In the genomic region with DNA sequence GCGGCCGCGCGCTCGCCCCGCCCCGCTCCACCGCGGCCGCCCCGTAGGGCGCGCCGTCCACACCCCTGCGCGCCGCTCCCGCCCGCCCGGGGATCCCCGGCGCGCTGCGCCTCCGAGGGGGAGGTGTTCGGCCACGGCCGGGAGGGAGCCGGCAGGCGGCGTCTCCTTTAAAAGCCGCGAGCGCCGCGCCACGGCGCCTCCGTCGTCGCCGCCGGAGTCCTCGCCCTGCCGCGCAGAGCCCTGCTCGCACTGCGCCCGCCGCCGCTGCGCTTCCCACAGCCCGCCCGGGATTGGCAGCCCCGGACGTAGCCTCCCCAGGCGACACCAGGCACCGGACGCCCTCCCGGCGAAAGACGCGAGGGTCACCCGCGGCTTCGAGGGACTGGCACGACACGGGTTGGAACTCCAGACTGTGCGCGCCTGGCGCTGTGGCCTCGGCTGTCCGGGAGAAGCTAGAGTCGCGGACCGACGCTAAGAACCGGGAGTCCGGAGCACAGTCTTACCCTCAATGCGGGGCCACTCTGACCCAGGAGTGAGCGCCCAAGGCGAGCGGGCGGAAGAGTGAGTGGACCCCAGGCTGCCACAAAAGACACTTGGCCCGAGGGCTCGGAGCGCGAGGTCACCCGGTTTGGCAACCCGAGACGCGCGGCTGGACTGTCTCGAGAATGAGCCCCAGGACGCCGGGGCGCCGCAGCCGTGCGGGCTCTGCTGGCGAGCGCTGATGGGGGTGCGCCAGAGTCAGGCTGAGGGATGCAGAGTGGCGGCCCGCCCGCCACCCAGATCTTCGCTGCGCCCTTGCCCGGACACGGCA, we compare ENCODE assay signal across 8 mouse cellular contexts. TPM values are rescaled to one million over a fixed set of nuclear protein-coding genes. Genes with fewer than 3 reads are reported as not detected.
DNase-seq lines count a peak whose midpoint lies in the region; ATAC-seq lines count a peak whose summit lies in the region.

Bmp2 (plus strand) TSS at position 129 of the 811 bp plus-strand sequence.

- peak within 1 kb of the TSS; percentile 56 for H3K27ac ChIP-seq in intestine, embryonic 15.5 days
- H3K27ac ChIP-seq in limb, embryonic 10.5 days: peak within 1 kb of the TSS; percentile 81

- peaks cover 11% of the 10 kb centered on the region; the same call in 1 of the 2 replicates for H3K4me1 ChIP-seq in intestine, embryonic 15.5 days (replicated peaks)
- peaks cover 39% of the 10 kb centered on the region for H3K4me1 ChIP-seq in limb, embryonic 10.5 days

- peaks cover 5% of the 10 kb centered on the region; the same call in 1 of the 2 replicates for H3K27me3 ChIP-seq in intestine, embryonic 15.5 days (replicated peaks)
- peaks cover 72% of the 10 kb centered on the region for H3K27me3 ChIP-seq in limb, embryonic 10.5 days (ENCODE audit: low read depth, poor library complexity, severe bottlenecking)

- H3K4me2 ChIP-seq in intestine, embryonic 15.5 days (replicated peaks): peak within 1 kb of the TSS; percentile 97

- DNase-seq in adrenal gland, adult 2 months: peak; percentile 93
- DNase-seq in embryo, embryonic 11 days: peak; percentile 80
- DNase-seq in limb, embryonic 10.5 days (ENCODE audit: low spot score): peak; percentile 76
- peak; percentile 66 for DNase-seq in right cerebral cortex, postnatal 4 days

- under 1% methylated on average over 77 of the region's 110 CpGs for WGBS in intestine, embryonic 15.5 days
- WGBS in limb, embryonic 10.5 days: under 1% methylated on average over 109 of the region's 110 CpGs

- peak within 1 kb of the TSS; percentile 71 for H3K4me3 ChIP-seq in intestine, embryonic 15.5 days (replicated peaks)
- peak within 1 kb of the TSS; percentile 62 for H3K4me3 ChIP-seq in limb, embryonic 10.5 days

- peak; percentile 20 for ATAC-seq in granulocyte monocyte progenitor cell, adult 5-6 weeks (replicated peaks; ENCODE audit: poor library complexity, severe bottlenecking)
- ATAC-seq in intestine, embryonic 15.5 days: peak; percentile 83
- ATAC-seq in megakaryocyte progenitor cell, adult 5-6 weeks (replicated peaks; ENCODE audit: poor library complexity): peak; percentile 16
- no peak for ATAC-seq in erythroid progenitor cell, adult 5-6 weeks (replicated peaks; ENCODE audit: low FRiP score, poor library complexity, severe bottlenecking)

- no peaks in the 10 kb centered on the region for H3K9me3 ChIP-seq in intestine, embryonic 15.5 days
- no peaks in the 10 kb centered on the region for H3K9me3 ChIP-seq in limb, embryonic 10.5 days (replicated peaks)

- peak within 1 kb of the TSS; percentile 74 for H3K9ac ChIP-seq in intestine, embryonic 15.5 days

- no peaks in the 10 kb centered on the region for H3K36me3 ChIP-seq in intestine, embryonic 15.5 days
- no peaks in the 10 kb centered on the region for H3K36me3 ChIP-seq in limb, embryonic 10.5 days

RNA-seq across cellular contexts. Expression of gene Bmp2, which starts in this region (rescaled TPM):
- total RNA-seq in adrenal gland, adult 2 months (2021): 10 to 100 TPM; 13.9 to 14.7 TPM
- polyA plus RNA-seq in adrenal gland, adult 2 months (2012; rRNA removed): 15.6 and 21.5 TPM in 2 replicates
- not detected in 2 replicates for total RNA-seq in granulocyte monocyte progenitor cell, adult 5-6 weeks (2014; fragmentation: Nextera tagmentation)
- not detected in 2 replicates for total RNA-seq in granulocyte monocyte progenitor cell, adult 5-6 weeks (2017)
- 13.8 and 16.5 TPM in 2 replicates for polyA plus RNA-seq in intestine, embryonic 15.5 days (2015; fragmentation: Nextera tagmentation; extraction: Ambion mirVana)
- 4.0 and 7.9 TPM in 2 replicates for polyA plus RNA-seq in limb, embryonic 10.5 days (2016; fragmentation: Nextera tagmentation; extraction: Ambion mirVana)
- not detected in 2 replicates for total RNA-seq in megakaryocyte progenitor cell, adult 5-6 weeks (2015)
- 0.14 TPM in 1 of 2 replicates, not detected in the other for total RNA-seq in megakaryocyte progenitor cell, adult 5-6 weeks (2017)
- total RNA-seq in erythroid progenitor cell, adult 5-6 weeks (2015; ENCODE audit: low replicate concordance): not detected in 2 replicates
- not detected in 2 replicates for total RNA-seq in erythroid progenitor cell, adult 5-6 weeks (2017; ENCODE audit: low replicate concordance)

Comparison
In these comparisons a context has a peak if more than half of its experiments do, and no peak if none do; other contexts are left out.
1. RNA of gene Bmp2 (total RNA-seq): 13.9 to 14.7 TPM in adrenal gland, adult 2 months; not detected in granulocyte monocyte progenitor cell, adult 5-6 weeks, 0.14 TPM in megakaryocyte progenitor cell, adult 5-6 weeks and not detected in erythroid progenitor cell, adult 5-6 weeks; every median in the first group is over 10 times any median in the second.
2. Peak in ATAC-seq in granulocyte monocyte progenitor cell, adult 5-6 weeks; RNA of the gene not detected or under 1 TPM.
3. Peak in ATAC-seq in megakaryocyte progenitor cell, adult 5-6 weeks; RNA of the gene not detected or under 1 TPM.
4. Peak in every context shown above with its lines, with median percentiles within 50 percentile points of each other: DNase-seq.